Mouse (Mus musculus) C2C12 (cell line): ENCODE measurements at regions not wholly inside any gene's neighbourhood (a gene's known extent, or its start where the extent isn't known, plus 50 kb on each side); places are given as distances from the start of the nearest gene placed in this dataset.

Experiments used
- H3K27me3 ChIP-seq: one replicate; pipeline ENCODE4 v1.6.1; 2011; ENCODE audit not compliant: control insufficient read depth, insufficient read depth, insufficient read length
- H3K36me3 ChIP-seq: one replicate; pipeline ENCODE4 v1.6.1; 2011; ENCODE audit not compliant: control insufficient read depth, insufficient read depth
- H3K4me3 ChIP-seq: one replicate; pipeline ENCODE4 v1.5.1; 2011; ENCODE audit warnings: mild to moderate bottlenecking, control low read depth; ENCODE audit not compliant: poor library complexity, insufficient read depth, severe bottlenecking
- H3K79me2 ChIP-seq: one replicate; pipeline ENCODE4 v1.6.1; 2011; ENCODE audit not compliant: control insufficient read depth, insufficient read depth
- H3K79me3 ChIP-seq: one replicate; pipeline ENCODE4 v1.6.1; 2011; ENCODE audit warnings: low read depth, control low read depth
- H3ac ChIP-seq: one replicate; pipeline ENCODE3; 2011; ENCODE audit warnings: low read depth; ENCODE audit not compliant: control insufficient read depth, insufficient read length
- CEBPB ChIP-seq: IDR thresholded peaks from one replicate; pipeline ENCODE4 v1.6.1; 2011; ENCODE audit warnings: low read depth, mild to moderate bottlenecking, control low read depth, moderate library complexity
- CTCF ChIP-seq: IDR thresholded peaks from one replicate; pipeline ENCODE4 v1.5.1; 2011; ENCODE audit not compliant: control insufficient read depth, insufficient read depth, insufficient read length
- FOSL1 ChIP-seq: IDR thresholded peaks from one replicate; pipeline ENCODE4 v1.8.0; 2011; ENCODE audit warnings: mild to moderate bottlenecking, low read length; ENCODE audit not compliant: poor library complexity, insufficient read depth, severe bottlenecking
- MAX ChIP-seq: IDR thresholded peaks from one replicate; pipeline ENCODE4 v1.6.1; 2011; ENCODE audit warnings: mild to moderate bottlenecking, control low read depth
- MYOD1 ChIP-seq: IDR thresholded peaks from one replicate; pipeline ENCODE4 v1.6.1; 2011; ENCODE audit warnings: low read depth; ENCODE audit not compliant: control insufficient read depth, insufficient read length
- MYOG ChIP-seq: IDR thresholded peaks from one replicate; pipeline ENCODE4 v1.6.1; 2011; ENCODE audit not compliant: control insufficient read depth, insufficient read length; ENCODE audit errors: extremely low read depth
- USF1 ChIP-seq: IDR thresholded peaks from one replicate; pipeline ENCODE4 v1.6.1; 2011; ENCODE audit warnings: low read depth, mild to moderate bottlenecking, control low read depth, moderate library complexity

DNA sequence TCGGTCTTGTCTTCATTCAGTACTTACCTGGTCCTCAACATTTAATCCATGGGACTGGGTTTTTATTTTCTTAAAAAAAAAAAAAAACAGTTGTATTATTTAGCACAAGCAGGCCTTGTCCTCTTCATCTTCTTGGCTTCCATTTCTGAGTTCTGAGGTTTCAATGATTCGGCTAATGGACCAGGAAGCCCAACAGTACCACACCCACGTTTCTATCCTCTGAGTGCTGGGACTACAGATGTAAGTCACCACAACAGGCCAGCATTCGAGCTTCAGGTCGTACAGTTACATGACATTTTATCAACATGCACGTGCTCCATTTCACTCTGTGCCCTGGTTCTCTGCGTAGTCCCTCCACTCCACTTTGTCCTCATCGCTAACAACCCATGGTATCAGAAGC lies 80.7 kb upstream of the 1700025G04Rik start:
- H3K36me3 ChIP-seq: no peaks in the 10 kb centered on the region
- H3K79me3 ChIP-seq: no peaks in the 10 kb centered on the region
- peaks cover 14% of the 10 kb centered on the region for H3K27me3 ChIP-seq
- H3K4me3 ChIP-seq: no peak overlapping the region
- no peaks in the 10 kb centered on the region for H3K79me2 ChIP-seq
- no peak for TF ChIP-seq MYOD1
- TF ChIP-seq FOSL1: no peak
- TF ChIP-seq MAX: no peak
- TF ChIP-seq MYOG: no peak
- TF ChIP-seq USF1: no peak
- no peak for TF ChIP-seq CTCF
- no peak for TF ChIP-seq CEBPB
- H3ac ChIP-seq: no peak overlapping the region

DNA sequence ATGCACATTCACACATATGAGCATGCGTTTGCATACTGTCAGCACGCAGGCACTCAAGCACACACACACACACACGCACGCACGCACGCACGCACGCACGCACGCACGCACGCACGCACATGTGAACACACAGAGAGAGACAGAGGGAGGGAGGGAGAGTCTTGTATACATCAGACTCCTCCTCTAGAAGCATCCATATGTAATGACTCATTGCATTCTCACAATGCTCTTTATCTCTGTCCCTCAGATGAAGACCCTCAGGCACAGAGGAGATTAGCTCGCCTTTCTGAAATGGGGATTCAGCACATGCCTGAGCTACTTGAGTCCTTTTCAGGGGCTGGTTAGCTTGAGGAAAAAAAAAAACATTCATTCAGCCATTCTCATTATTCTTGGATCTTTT lies 79.6 kb upstream of the 1700025G04Rik start:
- H3K79me3 ChIP-seq: no peaks in the 10 kb centered on the region
- TF ChIP-seq CEBPB: no peak
- no peak for TF ChIP-seq MYOD1
- no peaks in the 10 kb centered on the region for H3K79me2 ChIP-seq
- no peaks in the 10 kb centered on the region for H3K36me3 ChIP-seq
- peaks cover 7% of the 10 kb centered on the region for H3K27me3 ChIP-seq
- no peak overlapping the region for H3K4me3 ChIP-seq
- no peak overlapping the region for H3ac ChIP-seq

DNA sequence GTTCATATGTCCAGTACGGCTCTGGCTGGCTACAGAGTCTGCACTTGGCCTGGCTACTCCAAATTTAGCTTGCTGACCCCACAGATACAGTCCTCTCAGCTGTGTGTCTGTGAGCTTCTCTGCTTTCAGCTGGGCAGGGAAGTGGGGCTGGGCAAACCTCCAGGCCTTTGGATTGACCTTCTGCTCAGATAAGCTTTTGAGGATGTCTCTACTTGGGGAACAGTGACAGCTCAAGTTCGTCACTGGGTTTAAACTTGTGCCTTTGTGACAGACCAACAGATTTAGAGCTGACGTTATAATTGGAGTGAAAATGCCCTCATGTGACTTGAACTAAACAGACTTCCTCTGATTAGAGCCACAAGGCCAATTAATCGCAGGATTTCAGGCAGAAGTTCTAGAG lies 78.4 kb upstream of the 1700025G04Rik start:
- no peak overlapping the region for H3K4me3 ChIP-seq
- no peaks in the 10 kb centered on the region for H3K79me2 ChIP-seq
- H3ac ChIP-seq: no peak overlapping the region
- no peaks in the 10 kb centered on the region for H3K36me3 ChIP-seq
- no peaks in the 10 kb centered on the region for H3K79me3 ChIP-seq
- H3K27me3 ChIP-seq: peaks cover 7% of the 10 kb centered on the region
- TF ChIP-seq MYOG (no peak), CEBPB (no peak), MYOD1 (no peak), MAX (no peak), USF1 (no peak), CTCF (no peak), FOSL1 (no peak)

GRCm38 (mm10) chr1:152167716-152168115 lies 77.8 kb upstream of the 1700025G04Rik start:
- TF ChIP-seq CTCF (no peak), MAX (no peak), FOSL1 (no peak), MYOD1 (no peak), CEBPB (no peak), MYOG (no peak), USF1 (no peak)
- Histone ChIP-seq H3K27me3 (peaks cover 7% of the 10 kb centered on the region), H3K4me3 (no peak overlapping the region)

GRCm38 (mm10) chr1:152165490-152165905 lies 75.6 kb upstream of the 1700025G04Rik start:
- no peak overlapping the region for H3ac ChIP-seq
- peaks cover 3% of the 10 kb centered on the region for H3K27me3 ChIP-seq
- H3K4me3 ChIP-seq: no peak overlapping the region
- H3K79me2 ChIP-seq: no peaks in the 10 kb centered on the region
- H3K36me3 ChIP-seq: no peaks in the 10 kb centered on the region
- no peaks in the 10 kb centered on the region for H3K79me3 ChIP-seq
- TF ChIP-seq CEBPB (no peak), MYOD1 (no peak), MYOG (no peak), USF1 (no peak), FOSL1 (no peak), MAX (no peak), CTCF (no peak)

More at GRCm38 (mm10) chr1:152167716-152168115, 77.8 kb upstream of the 1700025G04Rik start:
- no peaks in the 10 kb centered on the region for H3K79me2 ChIP-seq
- no peak overlapping the region for H3ac ChIP-seq
- no peaks in the 10 kb centered on the region for H3K36me3 ChIP-seq
- no peaks in the 10 kb centered on the region for H3K79me3 ChIP-seq

- Histone ChIP-seq H3K27me3 (peaks cover 5% of the 10 kb centered on the region), H3K79me3 (no peaks in the 10 kb centered on the region), H3ac (no peak overlapping the region), H3K4me3 (no peak overlapping the region), H3K36me3 (no peaks in the 10 kb centered on the region), H3K79me2 (no peaks in the 10 kb centered on the region)
- no peak for TF ChIP-seq CEBPB
- no peak for TF ChIP-seq USF1
- TF ChIP-seq MAX: no peak
- no peak for TF ChIP-seq MYOG
- TF ChIP-seq MYOD1: no peak
- no peak for TF ChIP-seq FOSL1
- no peak for TF ChIP-seq CTCF
These were observed 75.0 kb upstream of the 1700025G04Rik start for GRCm38 (mm10) chr1:152164843-152165489.
